In the genomic region with DNA sequence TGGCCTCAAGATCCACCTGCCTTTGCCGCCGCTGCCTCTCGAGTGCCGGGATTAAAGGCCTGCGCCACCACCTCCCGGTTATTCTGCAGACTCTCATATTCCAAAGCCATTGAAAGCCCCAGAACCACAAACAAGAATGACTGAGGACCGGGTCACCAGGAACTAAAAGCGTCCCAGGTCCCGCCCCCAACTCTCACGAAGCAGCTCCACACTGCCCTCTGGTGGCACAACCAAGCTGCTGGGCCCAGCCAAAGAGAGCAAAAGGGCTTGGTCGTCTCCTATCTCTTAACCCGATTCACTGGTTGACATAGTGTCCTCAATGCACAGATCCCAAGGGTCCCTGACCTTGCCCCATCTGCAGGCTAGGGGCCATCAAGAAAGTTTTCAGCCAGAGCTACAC, we compare ENCODE assay signal across 1 mouse cellular context.
TF ChIP-seq lines count a peak whose summit lies in the region.

No protein-coding gene starts in this region.

TF ChIP-seq in CH12.LX, 34 proteins besides CTCF, POLR2A, EP300 and RAD21:
- TF ChIP-seq ZKSCAN1 (IDR thresholded peaks at IDR 0.05; ENCODE audit: borderline replicate concordance, low read depth, low read length) (no peak), ZC3H11A (IDR thresholded peaks at IDR 0.05; ENCODE audit: low read depth, low read length) (peak; percentile 12; the same call in 1 of the 2 replicates), TBP (conservative IDR thresholded peaks at IDR 0.05; ENCODE audit: low read depth, low read length) (no peak), SMC3 (IDR thresholded peaks at IDR 0.05; ENCODE audit: low read depth, low read length) (peak; percentile 90), HCFC1 (IDR thresholded peaks at IDR 0.05; ENCODE audit: low read depth, low read length) (peak; percentile 34; the same call in 1 of the 2 replicates), TCF12 (IDR thresholded peaks at IDR 0.05; ENCODE audit: low read depth, low read length) (0 out of 2 replicates have a peak, but pooled peaks have one; percentile 45), MAZ (IDR thresholded peaks at IDR 0.05; ENCODE audit: low read depth, low read length) (peak; percentile 50; the same call in 1 of the 2 replicates), E2F4 (IDR thresholded peaks at IDR 0.05; ENCODE audit: insufficient replicate concordance, low read depth, low read length) (no peak), ELF1 (IDR thresholded peaks at IDR 0.05; ENCODE audit: low read depth, low read length) (peak; percentile 75), SIN3A (IDR thresholded peaks at IDR 0.05; ENCODE audit: low read length) (peak; percentile 45; the same call in 1 of the 2 replicates), KAT2A (IDR thresholded peaks at IDR 0.05; ENCODE audit: insufficient replicate concordance, low read length) (no peak), IRF4 (IDR thresholded peaks at IDR 0.05; ENCODE audit: low read depth, low read length) (peak; percentile 61; the same call in 1 of the 2 replicates), BHLHE40 (IDR thresholded peaks at IDR 0.05; ENCODE audit: low read depth, low read length) (no peak; the same call in 1 of the 2 replicates), NELFE (IDR thresholded peaks at IDR 0.05; ENCODE audit: low read depth, low read length) (0 out of 2 replicates have a peak, but pooled peaks have one; percentile 43), MEF2A (IDR thresholded peaks at IDR 0.05; ENCODE audit: borderline replicate concordance, low read depth, low read length) (peak; percentile 60; the same call in 1 of the 2 replicates)
